Mouse (Mus musculus): ENCODE measurements around the gene Ccnjl. TPM values are rescaled to one million over a fixed set of nuclear protein-coding genes. Genes with fewer than 3 reads are reported as not detected.

Gene Ccnjl
- polyA plus RNA-seq, 1 experiment from 2014 or later: 20.0 TPM

DNA sequence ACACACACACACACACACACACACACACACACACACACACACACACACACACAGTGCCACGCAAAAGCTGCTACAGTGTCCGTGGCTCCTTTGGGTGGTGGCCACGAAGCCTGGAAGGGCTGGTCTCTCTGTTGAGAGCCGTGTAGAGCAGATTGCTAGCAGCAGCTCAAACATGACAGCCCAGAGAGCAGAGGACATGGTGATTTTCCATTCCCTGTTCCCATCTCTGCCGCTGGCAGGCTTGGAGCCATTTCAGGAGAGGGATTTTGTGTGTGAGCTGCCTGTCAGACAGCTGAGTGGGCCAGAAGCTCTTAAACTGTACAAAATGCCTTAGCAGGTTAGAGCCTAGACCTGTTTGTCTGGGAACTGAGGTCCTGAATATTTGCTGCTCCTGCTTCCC is 38.1 kb downstream of the Ccnjl start:
- no peak overlapping the region for H3K4me3 ChIP-seq (ENCODE audit: low read depth, low read length)
- WGBS: 49% methylated on average over 5 of the region's 5 CpGs
- no peak for ATAC-seq (ENCODE audit: insufficient number of reproducible peaks, insufficient read depth, low FRiP score, low read depth)
- no peaks in the 10 kb centered on the region for H3K27me3 ChIP-seq (ENCODE audit: control insufficient read depth, insufficient read depth, low read length)
- H3K4me1 ChIP-seq (ENCODE audit: control insufficient read depth, insufficient read depth, low read length): peaks cover 19% of the 10 kb centered on the region
- no peak overlapping the region for H3K4me2 ChIP-seq (replicated peaks; ENCODE audit: low read depth, low read length)
- no peaks in the 10 kb centered on the region for H3K36me3 ChIP-seq (ENCODE audit: control insufficient read depth, insufficient read depth, low read length)
- H3K9ac ChIP-seq (replicated peaks; ENCODE audit: low read depth, low read length): no peak overlapping the region
- peak overlapping the region; percentile 4; the same call in 1 of the 2 replicates for H3K27ac ChIP-seq (ENCODE audit: low read length)
- H3K9me3 ChIP-seq (ENCODE audit: control insufficient read depth, low read depth, low read length): no peaks in the 10 kb centered on the region

DNA sequence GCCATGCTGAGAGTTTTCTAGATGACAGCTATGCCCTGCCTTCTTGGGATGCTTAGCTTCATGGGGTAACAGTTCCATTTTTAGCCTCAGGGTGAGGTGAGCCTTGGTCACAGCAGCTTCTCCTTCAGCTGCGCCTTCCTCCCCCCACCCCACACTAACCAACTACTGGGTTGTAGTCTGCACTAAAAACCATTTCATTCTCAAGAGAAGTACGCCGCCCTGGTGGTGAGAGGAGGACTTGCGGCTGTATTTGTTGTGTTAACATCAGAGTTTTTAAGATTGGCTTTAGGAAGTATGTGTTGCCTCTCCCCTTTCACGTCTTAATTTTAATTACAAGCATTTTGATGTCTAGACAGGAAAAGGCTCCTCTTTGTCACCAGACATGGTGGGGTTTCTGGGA is 39.7 kb downstream of the Ccnjl start:
- H3K9me3 ChIP-seq (ENCODE audit: control insufficient read depth, low read depth, low read length): no peaks in the 10 kb centered on the region
- H3K27me3 ChIP-seq (ENCODE audit: control insufficient read depth, insufficient read depth, low read length): no peaks in the 10 kb centered on the region
- peaks cover 19% of the 10 kb centered on the region for H3K4me1 ChIP-seq (ENCODE audit: control insufficient read depth, insufficient read depth, low read length)
- H3K4me2 ChIP-seq (replicated peaks; ENCODE audit: low read depth, low read length): no peak overlapping the region
- no peaks in the 10 kb centered on the region for H3K36me3 ChIP-seq (ENCODE audit: control insufficient read depth, insufficient read depth, low read length)
- H3K9ac ChIP-seq (replicated peaks; ENCODE audit: low read depth, low read length): no peak overlapping the region
- H3K27ac ChIP-seq (ENCODE audit: low read length): no peak overlapping the region
- ATAC-seq (ENCODE audit: insufficient number of reproducible peaks, insufficient read depth, low FRiP score, low read depth): no peak
- no peak overlapping the region for H3K4me3 ChIP-seq (ENCODE audit: low read depth, low read length)
- 64% methylated on average over 5 of the region's 5 CpGs for WGBS

DNA sequence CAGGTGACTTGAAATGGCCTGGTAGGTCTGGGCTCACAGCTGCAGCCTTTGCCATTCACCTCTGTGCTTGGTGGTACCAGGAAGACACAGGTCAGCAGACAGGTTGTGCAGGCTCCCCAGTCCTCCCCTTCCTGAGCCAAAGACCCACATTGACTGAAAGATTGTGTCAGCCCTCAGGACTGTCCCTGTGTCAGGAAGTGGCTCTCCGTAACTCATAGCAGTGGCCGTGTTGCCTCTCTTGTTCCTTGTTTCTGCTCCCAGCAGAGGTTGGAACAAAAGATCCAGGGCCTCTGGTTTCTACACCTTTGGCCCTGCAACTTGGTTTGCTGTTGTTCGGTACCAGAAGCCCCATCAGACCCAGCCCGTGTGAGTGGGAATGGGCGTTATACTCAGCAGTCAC is 40.6 kb downstream of the Ccnjl start:
- ATAC-seq (ENCODE audit: insufficient number of reproducible peaks, insufficient read depth, low FRiP score, low read depth): no peak
- no peaks in the 10 kb centered on the region for H3K9me3 ChIP-seq (ENCODE audit: control insufficient read depth, low read depth, low read length)
- H3K4me1 ChIP-seq (ENCODE audit: control insufficient read depth, insufficient read depth, low read length): peaks cover 14% of the 10 kb centered on the region
- no peak overlapping the region for H3K4me2 ChIP-seq (replicated peaks; ENCODE audit: low read depth, low read length)
- H3K9ac ChIP-seq (replicated peaks; ENCODE audit: low read depth, low read length): no peak overlapping the region
- 71% methylated on average over 5 of the region's 5 CpGs for WGBS
- H3K4me3 ChIP-seq (ENCODE audit: low read depth, low read length): no peak overlapping the region
- H3K36me3 ChIP-seq (ENCODE audit: control insufficient read depth, insufficient read depth, low read length): no peaks in the 10 kb centered on the region
- no peaks in the 10 kb centered on the region for H3K27me3 ChIP-seq (ENCODE audit: control insufficient read depth, insufficient read depth, low read length)
- H3K27ac ChIP-seq (ENCODE audit: low read length): peak overlapping the region; percentile 29; the same call in 1 of the 2 replicates

DNA sequence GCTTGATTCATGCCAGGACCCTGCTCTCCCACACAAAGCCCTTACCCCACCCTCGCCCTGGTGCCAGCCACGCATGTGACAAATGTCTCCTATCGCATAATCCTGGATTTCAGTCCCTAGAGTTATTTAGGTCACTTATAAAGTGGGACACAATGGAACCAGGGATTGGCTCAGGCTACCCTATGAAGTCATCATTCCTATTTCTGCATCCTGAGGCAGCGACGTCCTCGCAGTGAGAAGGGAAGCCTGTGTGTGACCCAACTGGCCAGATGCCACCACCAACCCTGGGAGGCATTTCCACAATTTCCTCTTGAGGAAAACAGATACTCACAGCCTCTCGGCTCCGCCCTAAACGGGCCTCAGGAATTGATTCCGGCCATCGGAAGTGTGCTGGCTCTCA is 41.0 kb downstream of the Ccnjl start:
- WGBS: 76% methylated on average over 11 of the region's 11 CpGs
- peak overlapping the region; percentile 29; the same call in 1 of the 2 replicates for H3K27ac ChIP-seq (ENCODE audit: low read length)
- H3K27me3 ChIP-seq (ENCODE audit: control insufficient read depth, insufficient read depth, low read length): no peaks in the 10 kb centered on the region
- H3K9me3 ChIP-seq (ENCODE audit: control insufficient read depth, low read depth, low read length): no peaks in the 10 kb centered on the region
- H3K9ac ChIP-seq (replicated peaks; ENCODE audit: low read depth, low read length): no peak overlapping the region
- H3K4me1 ChIP-seq (ENCODE audit: control insufficient read depth, insufficient read depth, low read length): peaks cover 14% of the 10 kb centered on the region
- ATAC-seq (ENCODE audit: insufficient number of reproducible peaks, insufficient read depth, low FRiP score, low read depth): no peak
- H3K36me3 ChIP-seq (ENCODE audit: control insufficient read depth, insufficient read depth, low read length): no peaks in the 10 kb centered on the region
- no peak overlapping the region for H3K4me3 ChIP-seq (ENCODE audit: low read depth, low read length)
- H3K4me2 ChIP-seq (replicated peaks; ENCODE audit: low read depth, low read length): no peak overlapping the region

DNA sequence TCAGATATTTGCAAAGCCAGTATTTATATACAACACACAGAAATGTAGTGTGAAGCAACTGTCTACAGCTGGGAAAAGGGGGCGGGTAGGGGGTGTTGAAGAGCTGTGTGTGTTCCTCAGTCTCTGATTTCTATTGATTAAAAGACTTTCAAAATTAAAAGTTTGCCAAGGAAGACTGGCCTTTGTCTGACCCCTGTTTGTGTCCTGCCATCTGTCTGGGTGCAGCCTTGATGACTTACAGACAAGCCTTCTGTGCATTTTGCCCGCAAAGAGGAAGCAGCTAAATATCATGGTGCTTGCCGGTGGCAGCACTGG is 46.4 kb downstream of the Ccnjl start:
- WGBS: 16% methylated on average over 3 of the region's 3 CpGs
- no peaks in the 10 kb centered on the region for H3K27me3 ChIP-seq (ENCODE audit: control insufficient read depth, insufficient read depth, low read length)
- H3K4me1 ChIP-seq (ENCODE audit: control insufficient read depth, insufficient read depth, low read length): peaks cover 16% of the 10 kb centered on the region
- no peak overlapping the region for H3K4me2 ChIP-seq (replicated peaks; ENCODE audit: low read depth, low read length)
- ATAC-seq (ENCODE audit: insufficient number of reproducible peaks, insufficient read depth, low FRiP score, low read depth): no peak; the same call in 1 of the 2 replicates
- H3K9me3 ChIP-seq (ENCODE audit: control insufficient read depth, low read depth, low read length): no peaks in the 10 kb centered on the region
- no peak overlapping the region; the same call in 1 of the 2 replicates for H3K9ac ChIP-seq (replicated peaks; ENCODE audit: low read depth, low read length)
- no peak overlapping the region for H3K4me3 ChIP-seq (ENCODE audit: low read depth, low read length)
- peaks cover 4% of the 10 kb centered on the region; the same call in 1 of the 2 replicates for H3K36me3 ChIP-seq (ENCODE audit: control insufficient read depth, insufficient read depth, low read length)
- H3K27ac ChIP-seq (ENCODE audit: low read length): peak overlapping the region; percentile 68

DNA sequence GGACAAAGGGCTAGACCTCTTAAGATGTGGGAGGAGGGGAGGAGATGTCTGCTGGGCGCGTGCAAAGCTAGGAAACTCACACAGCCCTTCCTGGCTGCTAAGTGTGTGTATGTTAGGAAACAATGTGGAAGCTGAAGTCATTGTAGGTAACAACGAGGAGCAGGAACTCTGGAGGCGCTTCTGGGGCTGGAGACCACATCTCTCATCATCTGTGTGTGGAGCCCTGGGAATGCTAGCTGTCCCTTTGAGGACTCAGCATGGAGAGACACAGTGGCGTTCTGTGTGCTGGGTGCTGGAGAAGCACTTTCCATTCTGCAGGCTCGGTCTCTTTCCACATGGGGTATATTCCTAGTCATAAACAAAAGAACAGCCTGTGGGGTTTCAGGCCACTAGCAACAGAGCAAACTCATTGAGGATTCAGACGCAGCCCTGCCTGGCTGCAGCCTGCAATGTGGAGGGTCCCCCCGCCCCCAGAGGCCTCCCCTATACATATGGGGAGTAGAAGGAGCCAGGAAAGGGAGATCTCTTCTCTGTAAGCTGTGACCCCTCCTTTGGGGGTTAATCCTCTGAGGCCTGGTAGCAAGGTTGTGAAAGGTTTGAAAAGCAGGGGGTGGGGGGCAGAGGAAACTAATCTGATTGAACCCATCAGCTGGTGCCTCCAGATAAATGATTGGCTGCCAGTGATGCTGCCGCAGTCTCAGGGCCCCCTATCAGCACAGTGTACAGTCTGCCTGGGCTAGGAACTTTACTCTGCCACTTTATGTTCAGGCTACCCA is 47.0 kb downstream of the Ccnjl start:
- WGBS: 11% methylated on average over 9 of the region's 9 CpGs
- Histone ChIP-seq H3K27me3 (ENCODE audit: control insufficient read depth, insufficient read depth, low read length) (no peaks in the 10 kb centered on the region), H3K9me3 (ENCODE audit: control insufficient read depth, low read depth, low read length) (no peaks in the 10 kb centered on the region), H3K4me1 (ENCODE audit: control insufficient read depth, insufficient read depth, low read length) (peaks cover 16% of the 10 kb centered on the region), H3K36me3 (ENCODE audit: control insufficient read depth, insufficient read depth, low read length) (peaks cover 6% of the 10 kb centered on the region; the same call in 1 of the 2 replicates), H3K27ac (ENCODE audit: low read length) (peak overlapping the region; percentile 68), H3K9ac (replicated peaks; ENCODE audit: low read depth, low read length) (no peak overlapping the region; the same call in 1 of the 2 replicates), H3K4me3 (ENCODE audit: low read depth, low read length) (no peak overlapping the region), H3K4me2 (replicated peaks; ENCODE audit: low read depth, low read length) (no peak overlapping the region; the same call in 1 of the 2 replicates)
- ATAC-seq (ENCODE audit: insufficient number of reproducible peaks, insufficient read depth, low FRiP score, low read depth): no peak; the same call in 1 of the 2 replicates

DNA sequence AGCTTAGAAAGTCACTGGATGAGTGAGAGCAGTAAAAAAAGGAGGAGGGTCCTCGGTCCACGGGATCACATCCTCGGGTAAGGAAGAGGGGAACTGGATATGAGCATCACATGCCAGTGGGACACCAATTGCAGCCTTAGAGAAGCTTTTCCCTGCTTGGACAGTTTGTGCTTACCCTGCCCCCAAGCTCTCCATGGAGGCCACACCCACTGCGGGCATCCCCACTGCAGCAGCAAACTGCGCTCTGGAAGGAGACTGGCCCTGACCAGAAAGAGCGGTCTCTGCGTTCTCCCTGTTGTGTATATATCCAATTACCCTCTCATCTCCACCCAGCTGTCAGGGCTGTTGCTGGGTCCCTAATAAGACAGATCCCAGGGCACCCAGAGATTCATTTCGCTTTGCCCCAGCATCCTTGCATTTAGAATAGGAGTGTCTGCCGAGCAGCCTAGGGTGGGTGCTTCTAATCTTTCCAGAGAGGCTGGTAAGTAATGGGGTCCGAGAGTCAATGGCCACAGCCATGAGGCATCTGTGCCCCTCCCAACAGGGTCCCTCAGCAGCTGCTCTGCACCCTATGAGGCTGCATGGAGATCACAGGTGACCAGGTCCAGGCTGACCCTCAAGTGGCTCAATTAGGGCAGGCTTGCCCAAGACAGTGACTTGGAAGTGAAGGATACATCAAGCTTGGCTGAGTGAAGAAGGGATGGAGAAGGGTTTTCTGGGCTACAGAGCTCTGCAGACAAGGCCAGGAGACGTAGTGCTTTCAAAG is 49.3 kb downstream of the Ccnjl start:
- Histone ChIP-seq H3K36me3 (ENCODE audit: control insufficient read depth, insufficient read depth, low read length) (peaks cover 9% of the 10 kb centered on the region; the same call in 1 of the 2 replicates), H3K4me3 (ENCODE audit: low read depth, low read length) (no peak overlapping the region), H3K27me3 (ENCODE audit: control insufficient read depth, insufficient read depth, low read length) (no peaks in the 10 kb centered on the region), H3K9ac (replicated peaks; ENCODE audit: low read depth, low read length) (no peak overlapping the region), H3K27ac (ENCODE audit: low read length) (no peak overlapping the region), H3K4me2 (replicated peaks; ENCODE audit: low read depth, low read length) (no peak overlapping the region), H3K4me1 (ENCODE audit: control insufficient read depth, insufficient read depth, low read length) (peaks cover 16% of the 10 kb centered on the region), H3K9me3 (ENCODE audit: control insufficient read depth, low read depth, low read length) (no peaks in the 10 kb centered on the region)
- WGBS: 53% methylated on average over 11 of the region's 11 CpGs
- 0 out of 2 replicates have a peak, but pooled peaks have one; percentile 62 for ATAC-seq (ENCODE audit: insufficient number of reproducible peaks, insufficient read depth, low FRiP score, low read depth)

DNA sequence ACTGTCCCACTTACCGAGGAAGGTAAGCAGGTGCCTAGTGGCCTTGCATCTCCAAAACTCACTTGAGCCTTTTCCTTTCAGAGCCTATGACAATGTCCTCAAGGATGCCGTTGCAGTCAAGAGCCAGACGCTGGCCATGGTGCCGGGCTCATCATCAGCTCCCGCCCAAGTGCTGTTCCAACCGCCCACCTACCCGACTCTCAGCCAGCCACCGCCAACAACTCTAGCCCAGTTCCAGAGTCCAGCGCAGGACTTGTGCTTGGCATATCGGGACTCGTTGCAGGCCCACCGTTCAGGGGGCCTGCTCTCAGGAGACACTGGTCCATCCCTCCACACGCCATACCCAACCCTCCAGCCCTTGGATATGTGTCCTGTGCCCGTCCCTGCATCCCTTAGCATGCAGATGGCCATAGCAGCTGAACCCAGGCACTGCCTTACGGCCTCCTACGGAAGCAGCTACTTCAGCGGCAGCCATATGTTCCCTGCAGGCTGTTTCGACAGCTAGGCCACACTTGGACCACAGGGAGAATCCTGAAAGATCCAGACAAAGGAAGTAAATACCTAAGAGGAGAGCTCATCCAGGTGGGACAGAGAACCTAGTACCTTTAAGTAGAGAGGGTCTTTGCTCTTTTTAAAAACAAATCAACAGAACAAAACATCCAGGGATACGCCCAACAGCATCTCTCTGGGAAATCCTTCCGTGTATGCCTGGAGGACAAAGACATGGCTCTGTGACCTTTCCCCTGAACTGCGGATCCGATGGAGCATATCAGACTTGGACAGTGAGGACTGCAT is 56.8 kb downstream of the Ccnjl start:
- H3K4me2 ChIP-seq (replicated peaks; ENCODE audit: low read depth, low read length): no peak overlapping the region
- H3K36me3 ChIP-seq (ENCODE audit: control insufficient read depth, insufficient read depth, low read length): peaks cover 17% of the 10 kb centered on the region
- no peaks in the 10 kb centered on the region for H3K27me3 ChIP-seq (ENCODE audit: control insufficient read depth, insufficient read depth, low read length)
- 93% methylated on average over 22 of the region's 22 CpGs for WGBS
- no peak overlapping the region for H3K9ac ChIP-seq (replicated peaks; ENCODE audit: low read depth, low read length)
- no peak for ATAC-seq (ENCODE audit: insufficient number of reproducible peaks, insufficient read depth, low FRiP score, low read depth)
- H3K4me3 ChIP-seq (ENCODE audit: low read depth, low read length): no peak overlapping the region
- H3K9me3 ChIP-seq (ENCODE audit: control insufficient read depth, low read depth, low read length): no peaks in the 10 kb centered on the region
- no peak overlapping the region for H3K27ac ChIP-seq (ENCODE audit: low read length)
- H3K4me1 ChIP-seq (ENCODE audit: control insufficient read depth, insufficient read depth, low read length): 0 out of 2 replicates have a peak, but pooled peaks cover 3% of the 10 kb centered on the region

Data from stomach, embryonic 14.5 days (tissue).